Mouse (Mus musculus) liver, postnatal 0 days (tissue): Measurements from ENCODE around the gene Elk3. TPM values are rescaled to one million over a fixed set of nuclear protein-coding genes. Genes with fewer than 3 reads are reported as not detected.

Experiments used
- ATAC-seq: fragments of 200-750 bp; cut with Nextera tagmentation; 2 replicates; pipeline ENCODE4 v1.8.0; 2017; ENCODE audit warnings: mild to moderate bottlenecking, moderate library complexity
- DNase-seq: peaks from one replicate; pipeline ENCODE4 v3.0.0-alpha.2; 2016
- H3K27ac ChIP-seq: fragments of 300-500 bp; sonication (generic); 2 replicates; pipeline ENCODE4 v1.5.1; 2014; ENCODE audit warnings: antibody characterized with exemption, moderate library complexity, mild to moderate bottlenecking, low read depth
- H3K27me3 ChIP-seq: fragments of 300-500 bp; sonication (generic); 2 replicates; pipeline ENCODE4 v1.6.1; 2014; ENCODE audit warnings: low read length, control low read depth, mixed read lengths; ENCODE audit not compliant: insufficient read depth
- H3K36me3 ChIP-seq: fragments of 300-500 bp; sonication (generic); replicated peaks from 2 replicates; pipeline ENCODE4 v1.6.1; 2014; ENCODE audit warnings: mild to moderate bottlenecking, control low read depth, low read length, moderate library complexity, mixed read lengths; ENCODE audit not compliant: insufficient read depth
- H3K4me1 ChIP-seq: fragments of 300-500 bp; sonication (generic); 2 replicates; pipeline ENCODE4 v1.6.1; 2014; ENCODE audit warnings: antibody characterized with exemption, mild to moderate bottlenecking, control low read depth; ENCODE audit not compliant: insufficient read depth
- H3K4me2 ChIP-seq: fragments of 300-500 bp; sonication (generic); 2 replicates; pipeline ENCODE4 v1.6.1; 2014; ENCODE audit warnings: low read depth, mild to moderate bottlenecking, low read length, moderate library complexity, mixed read lengths
- H3K4me3 ChIP-seq: fragments of 300-500 bp; sonication (generic); 2 replicates; pipeline ENCODE4 v1.5.1; 2014; ENCODE audit warnings: low read depth, low read length
- H3K9ac ChIP-seq: fragments of 300-500 bp; sonication (generic); replicated peaks from 2 replicates; pipeline ENCODE4 v1.6.1; 2014; ENCODE audit warnings: mild to moderate bottlenecking, moderate library complexity
- H3K9me3 ChIP-seq: fragments of 300-500 bp; sonication (generic); 2 replicates; pipeline ENCODE4 v1.6.1; 2016; ENCODE audit warnings: mild to moderate bottlenecking, control low read depth, low read length, mixed read lengths
- CTCF ChIP-seq: sonication (generic); IDR thresholded peaks from 2 replicates; pipeline ENCODE4 v1.5.1; 2016; ENCODE audit warnings: antibody characterized with exemption, low read depth
- EP300 ChIP-seq: IDR thresholded peaks from 2 replicates; pipeline ENCODE4 v1.6.1; 2016; ENCODE audit warnings: antibody characterized with exemption, low read depth, mild to moderate bottlenecking
- WGBS: fragments of 180-500 bp; shearing (Covaris S2); extraction: QIAGEN DNeasy Blood & Tissue Kit; methylation state at CpG from one replicate; pipeline ENCODE4 v1.1.7; 2014; ENCODE audit not compliant: insufficient replicate concordance; 5-methylcytosine and 5-hydroxymethylcytosine counted together
- polyA plus RNA-seq: library from polyadenylated mRNA; unstranded; fragments of >200 nt; fragmentation: Nextera tagmentation; extraction: Ambion mirVana; gene quantifications from 2 replicates; pipeline ENCODE4 v1.2.1, GENCODE M21; 2015

Gene Elk3
- polyA plus RNA-seq, 1 experiment from 2014 or later = 7.9 TPM

GRCm38 (mm10) chr10:93233665-93234194 is 77.2 kb downstream of the Elk3 start:
- no peak for ATAC-seq
- peaks cover 80% of the 10 kb centered on the region for H3K36me3 ChIP-seq
- no peaks in the 10 kb centered on the region for H3K27me3 ChIP-seq
- WGBS = 84% methylated on average over 6 of the region's 6 CpGs
- H3K4me3 ChIP-seq = no peak overlapping the region
- TF ChIP-seq CTCF = no peak
- no peak for TF ChIP-seq EP300
- H3K9me3 ChIP-seq = no peaks in the 10 kb centered on the region
- H3K9ac ChIP-seq = no peak overlapping the region
- DNase-seq = no peak
- H3K4me1 ChIP-seq = no peaks in the 10 kb centered on the region
- H3K27ac ChIP-seq = no peak overlapping the region
- H3K4me2 ChIP-seq = no peak overlapping the region

GRCm38 (mm10) chr10:93231893-93232292 is 79.0 kb downstream of the Elk3 start:
- WGBS = 87% methylated on average over 5 of the region's 5 CpGs
- ATAC-seq = no peak

DNA sequence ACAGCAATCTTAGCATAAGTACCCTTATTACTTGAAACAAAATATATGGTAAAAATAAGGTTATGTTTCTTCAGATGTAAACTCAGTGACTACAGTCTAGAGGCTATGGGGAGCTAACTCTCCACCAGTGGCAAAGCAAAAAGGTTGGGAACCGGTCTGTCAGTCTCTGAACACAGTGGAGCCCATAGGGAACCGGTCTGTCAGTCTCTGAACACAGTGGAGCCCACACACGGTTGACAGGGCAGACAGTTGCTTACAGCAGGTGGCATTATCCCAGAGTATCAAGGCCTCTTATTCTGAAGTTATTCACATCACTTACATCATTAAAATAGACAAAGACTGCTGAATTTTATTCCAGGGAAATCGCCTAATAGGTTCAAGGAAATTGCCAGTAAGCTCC is 79.4 kb downstream of the Elk3 start:
- no peaks in the 10 kb centered on the region for H3K27me3 ChIP-seq
- no peak overlapping the region for H3K27ac ChIP-seq
- H3K36me3 ChIP-seq = peaks cover 76% of the 10 kb centered on the region
- TF ChIP-seq EP300 (no peak), CTCF (no peak)
- no peak for DNase-seq
- H3K9ac ChIP-seq = no peak overlapping the region
- no peaks in the 10 kb centered on the region for H3K4me1 ChIP-seq
- no peak overlapping the region for H3K4me3 ChIP-seq
- WGBS = 79% methylated on average over 4 of the region's 4 CpGs
- no peak overlapping the region for H3K4me2 ChIP-seq
- ATAC-seq = no peak
- no peaks in the 10 kb centered on the region for H3K9me3 ChIP-seq

More at GRCm38 (mm10) chr10:93231893-93232292, 79.0 kb downstream of the Elk3 start:
- Histone ChIP-seq H3K9ac (no peak overlapping the region), H3K4me2 (no peak overlapping the region), H3K27ac (no peak overlapping the region), H3K36me3 (peaks cover 74% of the 10 kb centered on the region), H3K4me3 (no peak overlapping the region), H3K9me3 (no peaks in the 10 kb centered on the region), H3K4me1 (no peaks in the 10 kb centered on the region), H3K27me3 (no peaks in the 10 kb centered on the region)
- TF ChIP-seq CTCF = no peak
- TF ChIP-seq EP300 = no peak
- DNase-seq = no peak

- DNase-seq (no peak), ATAC-seq (no peak)
- no peak overlapping the region for H3K4me2 ChIP-seq
- H3K4me3 ChIP-seq = no peak overlapping the region
- H3K9ac ChIP-seq = no peak overlapping the region
- no peaks in the 10 kb centered on the region; the same call in 1 of the 2 replicates for H3K4me1 ChIP-seq
- no peaks in the 10 kb centered on the region for H3K9me3 ChIP-seq
- H3K36me3 ChIP-seq = peaks cover 64% of the 10 kb centered on the region
- TF ChIP-seq EP300 = no peak
- no peak for TF ChIP-seq CTCF
- 52% methylated on average over 11 of the region's 11 CpGs for WGBS
- H3K27me3 ChIP-seq = no peaks in the 10 kb centered on the region
- H3K27ac ChIP-seq = no peak overlapping the region
These were observed 82.4 kb downstream of the Elk3 start for GRCm38 (mm10) chr10:93228401-93229007.

DNA sequence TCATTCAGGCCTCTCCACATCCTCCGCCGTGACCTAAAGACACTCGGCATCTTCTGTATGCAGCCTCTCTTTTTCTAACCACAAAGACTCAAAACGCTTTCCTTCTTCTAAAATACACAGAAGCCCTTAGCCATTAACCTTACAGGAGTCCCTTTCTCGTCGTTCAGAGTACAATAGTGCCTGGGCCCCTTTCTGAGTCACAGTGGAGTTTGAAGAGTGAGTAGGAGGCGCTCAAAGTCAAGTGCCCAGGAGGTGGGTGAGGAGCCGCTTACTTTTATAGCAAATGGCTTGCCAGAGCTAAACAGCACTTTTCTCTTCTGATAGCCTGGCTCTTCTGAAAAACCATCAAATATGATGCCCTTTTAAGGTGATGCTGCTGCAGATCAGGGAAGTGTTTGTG is 83.0 kb downstream of the Elk3 start:
- no peak for DNase-seq
- ATAC-seq = no peak
- 67% methylated on average over 8 of the region's 8 CpGs for WGBS

DNA sequence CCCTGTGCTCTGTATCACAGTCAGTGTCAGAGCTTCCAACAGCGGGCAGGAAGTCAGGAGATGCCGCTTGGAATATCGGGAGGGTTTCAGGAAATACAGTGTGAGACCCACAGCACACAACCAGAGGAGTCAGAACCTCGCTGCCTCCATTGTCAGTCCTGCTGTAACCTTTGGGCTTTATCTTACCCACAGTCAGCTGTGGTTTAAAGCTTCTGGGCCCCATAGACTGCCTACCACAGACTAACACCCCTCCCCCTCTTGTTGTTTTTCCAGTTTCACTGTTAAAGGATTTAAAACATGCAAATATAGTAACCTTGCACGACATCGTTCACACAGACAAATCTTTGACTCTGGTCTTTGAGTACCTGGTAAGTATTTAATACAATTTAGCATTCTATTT is 85.2 kb downstream of the Elk3 start:
- no peak overlapping the region for H3K4me2 ChIP-seq
- 63% methylated on average over 6 of the region's 6 CpGs for WGBS
- no peak overlapping the region for H3K4me3 ChIP-seq
- DNase-seq (no peak), ATAC-seq (no peak)
- TF ChIP-seq CTCF (no peak), EP300 (no peak)
- H3K9ac ChIP-seq = no peak overlapping the region
- no peaks in the 10 kb centered on the region for H3K9me3 ChIP-seq
- H3K4me1 ChIP-seq = no peaks in the 10 kb centered on the region; the same call in 1 of the 2 replicates
- no peaks in the 10 kb centered on the region for H3K27me3 ChIP-seq
- H3K27ac ChIP-seq = no peak overlapping the region
- H3K36me3 ChIP-seq = peaks cover 42% of the 10 kb centered on the region

More for the DNA sequence above, 83.0 kb downstream of the Elk3 start:
- Histone ChIP-seq H3K36me3 (peaks cover 60% of the 10 kb centered on the region), H3K9ac (no peak overlapping the region), H3K4me1 (no peaks in the 10 kb centered on the region; the same call in 1 of the 2 replicates), H3K27ac (no peak overlapping the region), H3K4me2 (no peak overlapping the region), H3K9me3 (no peaks in the 10 kb centered on the region), H3K4me3 (no peak overlapping the region), H3K27me3 (no peaks in the 10 kb centered on the region)
- TF ChIP-seq EP300 (no peak), CTCF (no peak)
